Comparison of ENCODE assay signal across 28 mouse cellular contexts in genomic region chr5:112893462-112894060, GRCm38 (mm10). TPM values are rescaled to one million over a fixed set of nuclear protein-coding genes. Genes with fewer than 3 reads are reported as not detected.
DNase-seq lines count a peak whose midpoint lies in the region; ATAC-seq and TF ChIP-seq lines count a peak whose summit lies in the region.
"Had no signal": no experiment of that assay in that cellular context is flagged by ENCODE, and none has a peak within 500 bp of the region (broad histone marks: within the 10 kb centered on the region; RNA-seq: fewer than 3 reads in every experiment).

No protein-coding gene starts in this region.

- peaks cover 21% of the 10 kb centered on the region for H3K36me3 ChIP-seq in heart, embryonic 13.5 days
- no peaks in the 10 kb centered on the region for H3K36me3 ChIP-seq in kidney, embryonic 14.5 days (ENCODE audit: control insufficient read depth, insufficient read depth, low read length)
- H3K36me3 ChIP-seq: embryonic facial prominence, embryonic 13.5 days; hindbrain, embryonic 15.5 days; kidney, embryonic 15.5 days; limb, embryonic 12.5 days; liver, embryonic 13.5 days; lung, embryonic 15.5 days; midbrain, embryonic 10.5 days; neural tube, embryonic 13.5 days had no signal

- peak overlapping the region; percentile 74 for H3K4me2 ChIP-seq in heart, embryonic 13.5 days
- H3K4me2 ChIP-seq in kidney, embryonic 14.5 days (replicated peaks; ENCODE audit: low read depth, low read length): no peak overlapping the region
- H3K4me2 ChIP-seq: embryonic facial prominence, embryonic 13.5 days; forebrain, embryonic 13.5 days; hindbrain, embryonic 15.5 days; kidney, embryonic 15.5 days; limb, embryonic 12.5 days; liver, embryonic 13.5 days; lung, embryonic 15.5 days; neural tube, embryonic 13.5 days had no signal

- no peak for ATAC-seq in heart, embryonic 13.5 days (ENCODE audit: extremely low read depth, insufficient number of reproducible peaks, low FRiP score, low TSS enrichment)
- no peak for ATAC-seq in kidney, embryonic 14.5 days (ENCODE audit: low FRiP score, low TSS enrichment)
- ATAC-seq in megakaryocyte progenitor cell, adult 5-6 weeks (replicated peaks; ENCODE audit: poor library complexity): peak; percentile 54
- ATAC-seq: CD4-positive, CD25-positive, alpha-beta regulatory T cell, adult 4 months; forebrain, embryonic 13.5 days; midbrain, embryonic 16.5 days had no signal

- peak overlapping the region; percentile 92 for H3K27ac ChIP-seq in gastrocnemius, adult 2 months
- H3K27ac ChIP-seq in heart, embryonic 13.5 days (replicated peaks): no peak overlapping the region
- H3K27ac ChIP-seq in kidney, embryonic 14.5 days (ENCODE audit: low read depth, low read length): no peak overlapping the region
- H3K27ac ChIP-seq: embryonic facial prominence, embryonic 13.5 days; forebrain, embryonic 13.5 days; hindbrain, embryonic 15.5 days; kidney, embryonic 15.5 days; limb, embryonic 12.5 days; liver, embryonic 13.5 days; lung, embryonic 15.5 days; macrophage; neural tube, embryonic 13.5 days had no signal

- 0 out of 2 replicates have a peak, but pooled peaks cover 7% of the 10 kb centered on the region for H3K9me3 ChIP-seq in heart, embryonic 13.5 days
- 0 out of 2 replicates have a peak, but pooled peaks cover 3% of the 10 kb centered on the region for H3K9me3 ChIP-seq in kidney, embryonic 14.5 days (ENCODE audit: control insufficient read depth, low read length)
- H3K9me3 ChIP-seq: embryonic facial prominence, embryonic 13.5 days; hindbrain, embryonic 15.5 days; limb, embryonic 12.5 days; liver, embryonic 13.5 days; lung, embryonic 15.5 days; midbrain, embryonic 10.5 days; neural tube, embryonic 13.5 days had no signal

- peak overlapping the region; percentile 75 for H3K4me3 ChIP-seq in gastrocnemius, adult 2 months
- no peak overlapping the region for H3K4me3 ChIP-seq in heart, embryonic 13.5 days
- no peak overlapping the region for H3K4me3 ChIP-seq in kidney, embryonic 14.5 days (ENCODE audit: low read length)
- H3K4me3 ChIP-seq: embryonic facial prominence, embryonic 13.5 days; forebrain, embryonic 13.5 days; hindbrain, embryonic 15.5 days; kidney, embryonic 15.5 days; limb, embryonic 12.5 days; liver, embryonic 13.5 days; lung, embryonic 15.5 days; midbrain, embryonic 10.5 days; myocyte; neural tube, embryonic 13.5 days had no signal

- no peak for TF ChIP-seq CTCF in gastrocnemius, adult 2 months (IDR thresholded peaks at IDR 0.05)

- DNase-seq in gastrocnemius, adult 2 months: no peak
- DNase-seq in gastrocnemius, adult 8-10 months (ENCODE audit: low spot score in 2 of 2): no peak
- DNase-seq in heart, postnatal 14 days: no peak
- peak; percentile 11 to 14 for DNase-seq in kidney, postnatal 36 days
- DNase-seq: adrenal gland, postnatal 14 days; cerebellum, adult 2 months; cerebellum, postnatal 25 days; gastrocnemius, postnatal 10 days; liver, embryonic 13.5 days; retina, postnatal 1 day; right cerebral cortex, postnatal 25 days; spleen, adult 18-20 months had no signal

- intact Hi-C loops in gastrocnemius, adult 2 months (cut with DNase I): no loop called here
- intact Hi-C loops in heart, postnatal 14 days (cut with DNase I): no loop called here

- H3K9ac ChIP-seq in heart, embryonic 13.5 days: no peak overlapping the region
- H3K9ac ChIP-seq in kidney, embryonic 14.5 days (ENCODE audit: low read depth, low read length): no peak overlapping the region
- H3K9ac ChIP-seq: embryonic facial prominence, embryonic 13.5 days; forebrain, embryonic 13.5 days; hindbrain, embryonic 15.5 days; kidney, embryonic 15.5 days; limb, embryonic 12.5 days; liver, embryonic 13.5 days; lung, embryonic 15.5 days; neural tube, embryonic 13.5 days had no signal

- 63% methylated on average over 5 of the region's 5 CpGs for WGBS in heart, embryonic 13.5 days
- WGBS in kidney, embryonic 14.5 days: 70% methylated on average over 5 of the region's 5 CpGs

- no peaks in the 10 kb centered on the region for H3K27me3 ChIP-seq in heart, embryonic 13.5 days (replicated peaks)
- no peaks in the 10 kb centered on the region for H3K27me3 ChIP-seq in kidney, embryonic 14.5 days (ENCODE audit: control insufficient read depth, insufficient read depth, low read length)
- H3K27me3 ChIP-seq: embryonic facial prominence, embryonic 13.5 days; forebrain, embryonic 13.5 days; hindbrain, embryonic 15.5 days; kidney, embryonic 15.5 days; limb, embryonic 12.5 days; liver, embryonic 13.5 days; lung, embryonic 15.5 days; neural tube, embryonic 13.5 days had no signal

- peaks cover 38% of the 10 kb centered on the region for H3K4me1 ChIP-seq in heart, embryonic 13.5 days
- no peaks in the 10 kb centered on the region for H3K4me1 ChIP-seq in kidney, embryonic 14.5 days (ENCODE audit: control insufficient read depth, insufficient read depth, low read length)
- H3K4me1 ChIP-seq: embryonic facial prominence, embryonic 13.5 days; kidney, embryonic 15.5 days; limb, embryonic 12.5 days; liver, embryonic 13.5 days; lung, embryonic 15.5 days; neural tube, embryonic 13.5 days had no signal

RNA-seq across cellular contexts. Expression of gene Myo18b, which starts 2.6 kb away (rescaled TPM):
- total RNA-seq in gastrocnemius, adult 2 months (2021): 100 to 1,000 TPM; 319 to 413 TPM
- 100 to 1,000 TPM; 340 to 389 (median 350) TPM for total RNA-seq in gastrocnemius, adult 8-10 months (2022)
- polyA plus RNA-seq in heart, embryonic 13.5 days (2015; fragmentation: Nextera tagmentation; extraction: Ambion mirVana): 17.1 and 17.7 TPM in 2 replicates
- 100 to 1,000 TPM; 239 to 240 TPM for total RNA-seq in heart, postnatal 14 days (2021)
- 0.11 and 0.26 TPM in 2 replicates for polyA plus RNA-seq in kidney, embryonic 14.5 days (2014; fragmentation: Nextera tagmentation; extraction: Ambion mirVana)
- 0.84 and 1.5 TPM in 2 replicates for total RNA-seq in megakaryocyte progenitor cell, adult 5-6 weeks (2015)
- total RNA-seq in megakaryocyte progenitor cell, adult 5-6 weeks (2017): 2.2 and 3.1 TPM in 2 replicates
- total RNA-seq: hematopoietic stem cell, adult 5-6 weeks had no signal
- polyA plus RNA-seq: CD4-positive, CD25-positive, alpha-beta regulatory T cell, adult 4 months had no signal

Comparison
In these comparisons a context has a peak if more than half of its experiments do, and no peak if none do; other contexts are left out.
1. DNase-seq: peak in kidney, postnatal 36 days (2 of 2); none in gastrocnemius, adult 2 months (single experiment), gastrocnemius, adult 8-10 months (0 of 2) and heart, postnatal 14 days (0 of 2).
2. RNA of gene Myo18b, which starts 2.6 kb away (total RNA-seq): 319 to 413 TPM in gastrocnemius, adult 2 months, 340 to 389 TPM in gastrocnemius, adult 8-10 months and 239 to 240 TPM in heart, postnatal 14 days; 0.84 to 3.1 TPM in megakaryocyte progenitor cell, adult 5-6 weeks; every median in the first group is over 10 times any median in the second.